ENCODE assay signal across 9 mouse cellular contexts in the genomic region with DNA sequence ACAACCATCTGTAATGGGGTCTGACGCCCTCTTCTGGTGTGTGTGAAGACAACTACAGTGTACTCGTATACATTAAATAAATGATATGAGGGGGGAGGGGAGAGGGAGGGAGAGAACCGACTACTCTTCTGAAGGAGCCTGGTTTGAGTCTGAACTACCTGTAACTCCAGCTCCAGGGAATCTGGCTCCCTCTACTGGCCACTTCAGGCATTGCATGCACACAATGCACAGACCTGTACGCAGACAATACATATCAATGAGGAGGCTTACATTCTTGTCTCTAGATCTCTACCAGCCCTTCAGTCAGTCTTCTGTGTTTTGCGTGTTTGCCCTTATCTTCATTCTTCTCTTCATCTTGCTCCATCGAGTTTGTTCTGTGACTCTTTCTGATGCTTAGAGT.
DNase-seq lines count a peak whose midpoint lies in the region; ATAC-seq and TF ChIP-seq lines count a peak whose summit lies in the region.
"Had no signal": no experiment of that assay in that cellular context is flagged by ENCODE, and none has a peak within 500 bp of the region (broad histone marks: within the 10 kb centered on the region; RNA-seq: fewer than 3 reads in every experiment).

No protein-coding gene starts in this region.

- peak; percentile 41 for DNase-seq in hindbrain, postnatal 0 days (ENCODE audit: low spot score)
- peak; percentile 48 for DNase-seq in right cerebral cortex, postnatal 4 days
- DNase-seq in right cerebral cortex, adult 18-20 months = no peak
- peak; percentile 41 for DNase-seq in embryo, embryonic 9.5 days (ENCODE audit: extremely low spot score)
- DNase-seq in thymus, postnatal 4 days = peak; percentile 66
- DNase-seq in MN1 (ENCODE audit: low spot score) = no peak
- DNase-seq in heart, adult 11 months = no peak

- no peak for ATAC-seq in hindbrain, postnatal 0 days
- ATAC-seq in hindbrain, embryonic 13.5 days (ENCODE audit: low FRiP score) = no peak

- no peak overlapping the region for H3K4me2 ChIP-seq in hindbrain, postnatal 0 days (ENCODE audit: low read depth, low read length)
- no peak overlapping the region for H3K4me2 ChIP-seq in hindbrain, embryonic 13.5 days
- H3K4me2 ChIP-seq: embryonic facial prominence, embryonic 12.5 days had no signal

- TF ChIP-seq CTCF in hindbrain, postnatal 0 days (IDR thresholded peaks at IDR 0.05; ENCODE audit: low read depth) = peak; percentile 76

- H3K4me1 ChIP-seq in hindbrain, postnatal 0 days (ENCODE audit: insufficient read depth, low read length) = no peaks in the 10 kb centered on the region
- no peaks in the 10 kb centered on the region for H3K4me1 ChIP-seq in hindbrain, embryonic 13.5 days (replicated peaks)
- H3K4me1 ChIP-seq: embryonic facial prominence, embryonic 12.5 days had no signal

- H3K27ac ChIP-seq in hindbrain, postnatal 0 days = no peak overlapping the region
- H3K27ac ChIP-seq in hindbrain, embryonic 13.5 days = no peak overlapping the region
- H3K27ac ChIP-seq: embryonic facial prominence, embryonic 12.5 days had no signal

- H3K36me3 ChIP-seq in hindbrain, postnatal 0 days (ENCODE audit: insufficient read depth, low read length) = no peaks in the 10 kb centered on the region
- no peaks in the 10 kb centered on the region for H3K36me3 ChIP-seq in hindbrain, embryonic 13.5 days
- H3K36me3 ChIP-seq: embryonic facial prominence, embryonic 12.5 days had no signal

- WGBS in hindbrain, postnatal 0 days = 83% methylated on average over 6 of the region's 6 CpGs
- 82% methylated on average over 6 of the region's 6 CpGs for WGBS in hindbrain, embryonic 13.5 days

- H3K4me3 ChIP-seq in hindbrain, postnatal 0 days (ENCODE audit: low read length) = no peak overlapping the region
- H3K4me3 ChIP-seq in hindbrain, embryonic 13.5 days = no peak overlapping the region
- H3K4me3 ChIP-seq: embryonic facial prominence, embryonic 12.5 days had no signal

- H3K9ac ChIP-seq in hindbrain, postnatal 0 days (replicated peaks; ENCODE audit: low read length) = no peak overlapping the region
- H3K9ac ChIP-seq in hindbrain, embryonic 13.5 days = no peak overlapping the region
- H3K9ac ChIP-seq: embryonic facial prominence, embryonic 12.5 days had no signal

- H3K27me3 ChIP-seq in hindbrain, postnatal 0 days (ENCODE audit: insufficient read depth, low read length) = no peaks in the 10 kb centered on the region
- no peaks in the 10 kb centered on the region for H3K27me3 ChIP-seq in hindbrain, embryonic 13.5 days
- H3K27me3 ChIP-seq: embryonic facial prominence, embryonic 12.5 days had no signal

- H3K9me3 ChIP-seq in hindbrain, postnatal 0 days (ENCODE audit: low read length) = no peaks in the 10 kb centered on the region
- no peaks in the 10 kb centered on the region for H3K9me3 ChIP-seq in hindbrain, embryonic 13.5 days
- H3K9me3 ChIP-seq: embryonic facial prominence, embryonic 12.5 days had no signal

Comparison
In these comparisons a context has a peak if more than half of its experiments do, and no peak if none do; other contexts are left out.
1. DNase-seq: peak in hindbrain, postnatal 0 days (single experiment), right cerebral cortex, postnatal 4 days (single experiment), embryo, embryonic 9.5 days (single experiment) and thymus, postnatal 4 days (single experiment); none in right cerebral cortex, adult 18-20 months (single experiment), MN1 (single experiment) and heart, adult 11 months (single experiment).